Mouse (Mus musculus): ENCODE data around the gene Tspan17. TPM values are rescaled to one million over a fixed set of nuclear protein-coding genes. Genes with fewer than 3 reads are reported as not detected.

Gene Tspan17
- polyA plus RNA-seq, 2 experiments: 2.6 to 4.4 TPM

DNA sequence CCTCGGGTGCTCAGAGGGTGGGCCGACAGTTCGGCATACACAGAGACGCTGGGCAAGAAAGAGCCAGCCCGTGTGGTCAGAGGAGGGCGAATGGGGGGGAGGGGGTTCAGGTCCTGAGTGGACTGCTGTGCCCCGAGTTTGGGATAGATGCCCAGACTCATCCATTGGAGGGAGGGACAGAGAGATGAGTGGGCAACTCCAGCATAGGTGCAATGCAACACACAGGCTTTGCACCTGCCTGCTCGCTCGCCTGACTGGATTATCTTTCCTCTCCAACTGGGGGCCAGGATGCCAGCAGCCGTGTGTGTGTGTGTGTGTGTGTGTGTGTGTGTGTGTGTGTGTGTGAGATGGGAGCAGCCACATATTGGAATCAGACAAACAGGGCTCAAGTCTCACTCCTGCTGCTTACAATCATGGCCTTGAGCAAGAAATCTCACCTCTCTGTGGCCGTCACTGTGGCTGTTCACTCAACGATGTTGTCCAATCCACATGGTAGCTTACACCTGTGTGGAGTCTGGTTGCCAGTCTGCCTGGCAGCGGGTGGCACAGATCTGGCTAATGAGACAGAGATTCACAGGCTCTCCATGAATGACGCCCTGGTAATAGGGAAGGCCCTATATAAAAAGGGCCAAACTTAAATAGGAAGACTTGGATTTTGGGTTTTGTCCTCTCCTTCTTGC, 47.3 kb downstream of the Tspan17 start:
- peaks cover 3% of the 10 kb centered on the region for H3K4me1 ChIP-seq (ENCODE audit: control insufficient read depth, insufficient read depth, low read length)
- no peaks in the 10 kb centered on the region for H3K9me3 ChIP-seq (ENCODE audit: control insufficient read depth, low read length)
- no peak overlapping the region for H3K4me2 ChIP-seq (replicated peaks; ENCODE audit: low read depth, low read length, severe bottlenecking)
- no peaks in the 10 kb centered on the region for H3K36me3 ChIP-seq (ENCODE audit: control insufficient read depth, insufficient read depth, low read length)
- ATAC-seq (ENCODE audit: low FRiP score, low read depth) (no peak), DNase-seq (ENCODE audit: low spot score) (no peak)
- TF ChIP-seq POLR2A (IDR thresholded peaks at IDR 0.05; ENCODE audit: borderline replicate concordance, extremely low read depth, insufficient read depth, insufficient read length): no peak
- H3K9ac ChIP-seq (ENCODE audit: low read depth, low read length, severe bottlenecking): no peak overlapping the region
- H3K27ac ChIP-seq (replicated peaks; ENCODE audit: low read depth, low read length): no peak overlapping the region
- H3K4me3 ChIP-seq (replicated peaks; ENCODE audit: low read length): no peak overlapping the region
- H3K27me3 ChIP-seq (ENCODE audit: control insufficient read depth, insufficient read depth, low read length): no peaks in the 10 kb centered on the region
- 69% methylated on average over 13 of the region's 14 CpGs for WGBS

DNA sequence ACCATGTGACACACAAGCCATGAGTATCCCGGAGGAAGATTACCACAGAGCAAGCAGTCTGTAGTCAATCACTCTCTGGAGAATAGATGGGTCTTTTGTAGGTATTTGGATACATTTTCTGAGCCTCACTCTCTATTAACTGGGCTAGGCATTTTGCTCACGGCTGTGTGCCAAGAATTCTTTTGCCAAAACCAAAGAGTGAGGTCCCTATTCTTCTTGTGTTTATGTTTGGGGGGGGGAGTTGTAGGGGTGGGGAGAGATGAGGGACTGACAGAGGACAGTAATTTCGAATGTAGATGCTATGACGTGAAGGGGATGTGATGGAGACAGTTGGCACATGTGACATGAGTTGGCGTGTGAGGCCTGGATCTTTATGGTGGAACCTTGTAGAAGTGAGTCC, 47.9 kb downstream of the Tspan17 start:
- Histone ChIP-seq H3K9me3 (ENCODE audit: control insufficient read depth, low read length) (no peaks in the 10 kb centered on the region), H3K27ac (replicated peaks; ENCODE audit: low read depth, low read length) (no peak overlapping the region), H3K4me1 (ENCODE audit: control insufficient read depth, insufficient read depth, low read length) (peaks cover 3% of the 10 kb centered on the region), H3K36me3 (ENCODE audit: control insufficient read depth, insufficient read depth, low read length) (no peaks in the 10 kb centered on the region), H3K4me3 (replicated peaks; ENCODE audit: low read length) (no peak overlapping the region), H3K27me3 (ENCODE audit: control insufficient read depth, insufficient read depth, low read length) (no peaks in the 10 kb centered on the region), H3K4me2 (replicated peaks; ENCODE audit: low read depth, low read length, severe bottlenecking) (no peak overlapping the region), H3K9ac (ENCODE audit: low read depth, low read length, severe bottlenecking) (no peak overlapping the region)
- 44% methylated on average over 5 of the region's 5 CpGs for WGBS
- DNase-seq (ENCODE audit: low spot score): no peak
- TF ChIP-seq POLR2A (IDR thresholded peaks at IDR 0.05; ENCODE audit: borderline replicate concordance, extremely low read depth, insufficient read depth, insufficient read length): no peak
- ATAC-seq (ENCODE audit: low FRiP score, low read depth): no peak

DNA sequence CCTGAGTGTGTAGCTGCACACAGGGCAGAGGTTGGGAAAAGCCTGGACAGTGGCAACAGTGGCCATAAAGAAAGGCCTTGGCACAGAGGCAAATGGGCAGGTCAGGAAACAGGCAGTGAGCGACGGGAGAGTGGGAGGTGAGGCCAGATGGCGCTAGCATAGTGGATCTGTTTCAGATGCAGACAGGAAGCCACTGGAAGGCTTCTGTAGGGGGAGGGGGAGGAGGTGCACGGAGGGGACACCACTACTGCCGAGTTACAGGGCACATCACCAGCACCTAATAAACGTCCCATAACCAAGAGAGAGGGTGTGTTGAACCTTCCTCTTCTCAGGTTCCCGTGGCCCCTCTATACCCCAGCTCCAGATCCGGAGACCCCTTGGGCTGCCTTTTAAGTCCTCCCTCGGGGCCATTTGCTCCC, 48.3 kb downstream of the Tspan17 start:
- Histone ChIP-seq H3K9ac (ENCODE audit: low read depth, low read length, severe bottlenecking) (no peak overlapping the region), H3K36me3 (ENCODE audit: control insufficient read depth, insufficient read depth, low read length) (no peaks in the 10 kb centered on the region), H3K27ac (replicated peaks; ENCODE audit: low read depth, low read length) (no peak overlapping the region), H3K4me3 (replicated peaks; ENCODE audit: low read length) (no peak overlapping the region), H3K4me1 (ENCODE audit: control insufficient read depth, insufficient read depth, low read length) (peaks cover 3% of the 10 kb centered on the region), H3K4me2 (replicated peaks; ENCODE audit: low read depth, low read length, severe bottlenecking) (peak overlapping the region; percentile 27; the same call in 1 of the 2 replicates), H3K9me3 (ENCODE audit: control insufficient read depth, low read length) (no peaks in the 10 kb centered on the region), H3K27me3 (ENCODE audit: control insufficient read depth, insufficient read depth, low read length) (no peaks in the 10 kb centered on the region)
- 3% methylated on average over 9 of the region's 9 CpGs for WGBS
- peak; percentile 22 for DNase-seq (ENCODE audit: low spot score)
- no peak for ATAC-seq (ENCODE audit: low FRiP score, low read depth)
- TF ChIP-seq POLR2A (IDR thresholded peaks at IDR 0.05; ENCODE audit: borderline replicate concordance, extremely low read depth, insufficient read depth, insufficient read length): no peak

DNA sequence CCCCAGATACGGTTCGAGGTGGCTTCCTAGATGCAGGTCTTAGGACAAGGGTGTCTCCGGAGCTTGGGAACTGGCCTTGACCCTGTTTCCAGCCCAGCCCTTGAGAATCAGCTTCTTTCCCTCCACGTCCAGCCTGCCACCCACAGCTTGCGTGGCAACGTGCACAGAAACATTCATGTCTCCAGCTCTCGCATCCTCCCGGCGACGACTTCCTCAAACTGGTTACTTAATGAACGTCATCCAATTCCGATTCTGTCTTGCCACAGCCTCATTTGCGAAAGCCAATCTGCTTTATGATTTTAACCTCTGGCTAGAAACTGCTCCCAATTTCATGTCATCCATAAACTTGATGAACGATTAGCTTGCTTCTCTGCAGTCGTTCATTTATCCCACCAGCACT, 49.4 kb downstream of the Tspan17 start:
- no peaks in the 10 kb centered on the region for H3K27me3 ChIP-seq (ENCODE audit: control insufficient read depth, insufficient read depth, low read length)
- 22% methylated on average over 15 of the region's 15 CpGs for WGBS
- no peak for TF ChIP-seq POLR2A (IDR thresholded peaks at IDR 0.05; ENCODE audit: borderline replicate concordance, extremely low read depth, insufficient read depth, insufficient read length)
- H3K36me3 ChIP-seq (ENCODE audit: control insufficient read depth, insufficient read depth, low read length): no peaks in the 10 kb centered on the region
- no peaks in the 10 kb centered on the region for H3K9me3 ChIP-seq (ENCODE audit: control insufficient read depth, low read length)
- H3K27ac ChIP-seq (replicated peaks; ENCODE audit: low read depth, low read length): no peak overlapping the region
- H3K4me3 ChIP-seq (replicated peaks; ENCODE audit: low read length): no peak overlapping the region
- peak overlapping the region; percentile 15; the same call in 1 of the 2 replicates for H3K4me2 ChIP-seq (replicated peaks; ENCODE audit: low read depth, low read length, severe bottlenecking)
- ATAC-seq (ENCODE audit: low FRiP score, low read depth): no peak
- DNase-seq (ENCODE audit: low spot score): no peak
- no peak overlapping the region for H3K9ac ChIP-seq (ENCODE audit: low read depth, low read length, severe bottlenecking)
- peaks cover 3% of the 10 kb centered on the region for H3K4me1 ChIP-seq (ENCODE audit: control insufficient read depth, insufficient read depth, low read length)

DNA sequence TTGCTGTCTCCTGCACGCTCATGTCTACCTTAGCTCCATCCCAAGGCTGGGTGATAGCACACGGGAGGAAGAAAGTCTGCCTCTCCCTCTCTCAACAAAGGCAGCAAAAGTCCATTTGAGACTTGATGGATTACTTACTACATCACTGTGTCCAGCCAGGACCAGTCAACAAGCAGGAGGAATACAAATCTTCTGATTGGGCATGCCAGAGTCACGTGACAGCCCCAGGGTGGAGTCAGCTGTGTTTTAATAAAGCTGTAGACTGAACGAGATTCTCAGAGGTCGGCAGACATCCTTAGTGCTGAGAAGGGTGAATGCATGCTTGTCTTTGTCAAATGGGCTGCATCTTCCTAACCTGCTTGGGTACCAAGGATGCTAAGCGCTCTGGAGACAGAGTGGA, 50.0 kb downstream of the Tspan17 start:
- Histone ChIP-seq H3K9me3 (ENCODE audit: control insufficient read depth, low read length) (no peaks in the 10 kb centered on the region), H3K4me3 (replicated peaks; ENCODE audit: low read length) (no peak overlapping the region), H3K27me3 (ENCODE audit: control insufficient read depth, insufficient read depth, low read length) (no peaks in the 10 kb centered on the region), H3K27ac (replicated peaks; ENCODE audit: low read depth, low read length) (no peak overlapping the region), H3K9ac (ENCODE audit: low read depth, low read length, severe bottlenecking) (no peak overlapping the region), H3K4me2 (replicated peaks; ENCODE audit: low read depth, low read length, severe bottlenecking) (no peak overlapping the region), H3K4me1 (ENCODE audit: control insufficient read depth, insufficient read depth, low read length) (peaks cover 3% of the 10 kb centered on the region), H3K36me3 (ENCODE audit: control insufficient read depth, insufficient read depth, low read length) (no peaks in the 10 kb centered on the region)
- DNase-seq (ENCODE audit: low spot score) (no peak), ATAC-seq (ENCODE audit: low FRiP score, low read depth) (no peak)
- no peak for TF ChIP-seq POLR2A (IDR thresholded peaks at IDR 0.05; ENCODE audit: borderline replicate concordance, extremely low read depth, insufficient read depth, insufficient read length)
- WGBS: 42% methylated on average over 6 of the region's 6 CpGs
